ENCODE assay signal across 24 mouse cellular contexts in genomic region chr9:70910351-70910750, GRCm38 (mm10). TPM values are rescaled to one million over a fixed set of nuclear protein-coding genes. Genes with fewer than 3 reads are reported as not detected.
DNase-seq lines count a peak whose midpoint lies in the region; ATAC-seq and TF ChIP-seq lines count a peak whose summit lies in the region.
"Had no signal": no experiment of that assay in that cellular context is flagged by ENCODE, and none has a peak within 500 bp of the region (broad histone marks: within the 10 kb centered on the region; RNA-seq: fewer than 3 reads in every experiment).

No protein-coding gene starts in this region.

- no peak overlapping the region for H3K9ac ChIP-seq in heart, adult 2 months (ENCODE audit: low read depth, low read length)
- H3K9ac ChIP-seq in heart, embryonic 11.5 days (ENCODE audit: low read depth, low read length), result no peak overlapping the region
- H3K9ac ChIP-seq in liver, embryonic 13.5 days, result no peak overlapping the region
- H3K9ac ChIP-seq: forebrain, embryonic 13.5 days; heart, embryonic 15.5 days; hindbrain, embryonic 14.5 days; intestine, embryonic 15.5 days; limb, embryonic 12.5 days; lung, embryonic 14.5 days; neural tube, embryonic 12.5 days; stomach, embryonic 15.5 days had no signal

- intact Hi-C loops in heart, adult 2 months (cut with DNase I), result loop anchor here (5.0 to 10.0 kb wide), 2 partner anchors 68 to 136 kb away; no protein-coding TSS in a partner anchor

- no peak; the same call in 1 of the 2 replicates for TF ChIP-seq POLR2A in heart, adult 2 months (IDR thresholded peaks at IDR 0.05; ENCODE audit: insufficient read depth, low read depth, low read length)

- H3K4me1 ChIP-seq in heart, adult 2 months (ENCODE audit: control insufficient read depth, insufficient read depth, low read length), result peaks cover 4% of the 10 kb centered on the region
- H3K4me1 ChIP-seq in heart, embryonic 11.5 days (ENCODE audit: control insufficient read depth, insufficient read depth, low read length), result 0 out of 2 replicates have a peak, but pooled peaks cover 10% of the 10 kb centered on the region
- H3K4me1 ChIP-seq in liver, embryonic 13.5 days (replicated peaks), result peaks cover 40% of the 10 kb centered on the region
- H3K4me1 ChIP-seq: forebrain, embryonic 13.5 days; limb, embryonic 12.5 days; neural tube, embryonic 12.5 days had no signal

- no peaks in the 10 kb centered on the region for H3K9me3 ChIP-seq in heart, embryonic 11.5 days (replicated peaks; ENCODE audit: control insufficient read depth, low read length)
- H3K9me3 ChIP-seq in liver, embryonic 13.5 days (replicated peaks), result no peaks in the 10 kb centered on the region
- H3K9me3 ChIP-seq: forebrain, embryonic 13.5 days; heart, embryonic 15.5 days; intestine, embryonic 15.5 days; limb, embryonic 12.5 days; neural tube, embryonic 12.5 days; stomach, embryonic 15.5 days had no signal

- TF ChIP-seq EP300 in heart, adult 2 months (IDR thresholded peaks at IDR 0.05; ENCODE audit: insufficient read depth, low read depth, low read length), result no peak

- no peaks in the 10 kb centered on the region for H3K36me3 ChIP-seq in heart, adult 2 months (ENCODE audit: control insufficient read depth, insufficient read depth, low read length)
- H3K36me3 ChIP-seq in heart, embryonic 11.5 days (ENCODE audit: control insufficient read depth, insufficient read depth, low read length), result no peaks in the 10 kb centered on the region
- no peaks in the 10 kb centered on the region for H3K36me3 ChIP-seq in liver, embryonic 13.5 days
- H3K36me3 ChIP-seq: heart, embryonic 15.5 days; intestine, embryonic 15.5 days; limb, embryonic 12.5 days; neural tube, embryonic 12.5 days; stomach, embryonic 15.5 days had no signal

- WGBS in heart, adult 2 months, result 30% methylated on average over 6 of the region's 6 CpGs
- WGBS in heart, embryonic 11.5 days (ENCODE audit: insufficient replicate concordance), result 80% methylated on average over 6 of the region's 6 CpGs
- 75% methylated on average over 6 of the region's 6 CpGs for WGBS in liver, embryonic 13.5 days (ENCODE audit: insufficient replicate concordance)

- no peak for ATAC-seq in heart, embryonic 11.5 days (replicated peaks; ENCODE audit: insufficient number of reproducible peaks, low FRiP score, low TSS enrichment)
- no peak for ATAC-seq in liver, embryonic 13.5 days (ENCODE audit: low read depth)
- ATAC-seq: forebrain, embryonic 13.5 days; intestine, embryonic 15.5 days had no signal

- peak overlapping the region; percentile 62 for H3K27ac ChIP-seq in heart, adult 2 months
- no peak overlapping the region for H3K27ac ChIP-seq in heart, embryonic 11.5 days (ENCODE audit: low read depth, low read length)
- H3K27ac ChIP-seq in liver, embryonic 13.5 days, result peak overlapping the region; percentile 24; the same call in 1 of the 2 replicates
- H3K27ac ChIP-seq: forebrain, embryonic 13.5 days; heart, embryonic 15.5 days; hindbrain, embryonic 14.5 days; intestine, embryonic 15.5 days; left cerebral cortex, adult 2 months; limb, embryonic 12.5 days; macrophage; neural tube, embryonic 12.5 days; stomach, embryonic 15.5 days had no signal

- DNase-seq in adrenal gland, adult 2 months, result peak; percentile 25
- no peak for DNase-seq in adrenal gland, adult 8-10 months
- peak; percentile 41 to 54 for DNase-seq in heart, adult 2 months
- DNase-seq in liver, embryonic 13.5 days, result no peak
- DNase-seq in liver, result no peak
- peak; percentile 30 to 33 for DNase-seq in kidney, postnatal 36 days
- DNase-seq in frontal cortex, postnatal 25 days (ENCODE audit: low spot score in 2 of 2), result no peak
- DNase-seq: cerebellum, adult 11 months; cerebellum, postnatal 14 days; lung, embryonic 14.5 days; thymus, adult 2 months had no signal

- no peak overlapping the region for H3K4me3 ChIP-seq in heart, adult 2 months
- H3K4me3 ChIP-seq in heart, embryonic 11.5 days (ENCODE audit: low read depth, low read length), result no peak overlapping the region
- H3K4me3 ChIP-seq in liver, embryonic 13.5 days (replicated peaks), result no peak overlapping the region
- H3K4me3 ChIP-seq: forebrain, embryonic 13.5 days; heart, embryonic 15.5 days; intestine, embryonic 15.5 days; left cerebral cortex, adult 2 months; limb, embryonic 12.5 days; neural tube, embryonic 12.5 days; stomach, embryonic 15.5 days had no signal

- H3K27me3 ChIP-seq in heart, adult 2 months (ENCODE audit: control insufficient read depth, insufficient read depth, low read length), result no peaks in the 10 kb centered on the region
- no peaks in the 10 kb centered on the region for H3K27me3 ChIP-seq in heart, embryonic 11.5 days (ENCODE audit: control insufficient read depth, insufficient read depth, low read length)
- no peaks in the 10 kb centered on the region for H3K27me3 ChIP-seq in liver, embryonic 13.5 days
- H3K27me3 ChIP-seq: forebrain, embryonic 13.5 days; heart, embryonic 15.5 days; intestine, embryonic 15.5 days; limb, embryonic 12.5 days; neural tube, embryonic 12.5 days; stomach, embryonic 15.5 days had no signal

- H3K79me2 ChIP-seq in heart, adult 2 months (replicated peaks; ENCODE audit: control insufficient read depth, insufficient read depth, low read length), result no peaks in the 10 kb centered on the region

- no peak overlapping the region for H3K4me2 ChIP-seq in heart, embryonic 11.5 days
- H3K4me2 ChIP-seq in liver, embryonic 13.5 days, result no peak overlapping the region
- H3K4me2 ChIP-seq: forebrain, embryonic 13.5 days; heart, embryonic 15.5 days; hindbrain, embryonic 14.5 days; intestine, embryonic 15.5 days; limb, embryonic 12.5 days; lung, embryonic 14.5 days; midbrain, embryonic 11.5 days; neural tube, embryonic 12.5 days; stomach, embryonic 15.5 days had no signal

- TF ChIP-seq CTCF in heart, adult 2 months (IDR thresholded peaks at IDR 0.05), result 0 out of 2 replicates have a peak, but pooled peaks have one; percentile 5

RNA-seq across cellular contexts. Expression of gene Lipc, which starts 41.7 kb away (rescaled TPM):
- total RNA-seq in adrenal gland, adult 2 months (2021), result under 1 TPM in 1 of 2 experiments, not detected in 1; 0.69 TPM
- 0.12 TPM in 1 of 2 replicates, not detected in the other for polyA plus RNA-seq in adrenal gland, adult 2 months (2012; rRNA removed)
- total RNA-seq in adrenal gland, adult 8-10 months (2022), result under 1 TPM in 1 of 4 experiments, not detected in 3; 0.13 TPM
- total RNA-seq in heart, adult 2 months (2021), result under 1 TPM in 1 of 2 experiments, not detected in 1; 0.14 TPM
- polyA plus RNA-seq in heart, adult 2 months (2012; rRNA removed), result 0.25 and 0.35 TPM in 2 replicates
- polyA plus RNA-seq in heart, embryonic 11.5 days (2014; fragmentation: Nextera tagmentation; extraction: Ambion mirVana), result 0.21 and 0.56 TPM in 2 replicates
- polyA plus RNA-seq in liver, embryonic 13.5 days (2015; fragmentation: Nextera tagmentation; extraction: Ambion mirVana), result 19.7 and 24.6 TPM in 2 replicates
- total RNA-seq: gastrocnemius, adult 18-20 months; monocyte, adult 5-6 weeks had no signal
- polyA plus RNA-seq: forebrain, embryonic 13.5 days; limb, embryonic 12.5 days; midbrain, embryonic 11.5 days; neural tube, embryonic 12.5 days had no signal

Comparison
In these comparisons a context has a peak if more than half of its experiments do, and no peak if none do; other contexts are left out.
1. DNase-seq: peak in adrenal gland, adult 2 months (single experiment), heart, adult 2 months (2 of 2) and kidney, postnatal 36 days (2 of 2); none in adrenal gland, adult 8-10 months (single experiment), liver, embryonic 13.5 days (single experiment), liver (single experiment) and frontal cortex, postnatal 25 days (0 of 2).
2. RNA of gene Lipc, which starts 41.7 kb away (polyA plus RNA-seq): 19.7 to 24.6 TPM in liver, embryonic 13.5 days; 0.21 to 0.56 TPM in heart, embryonic 11.5 days, 0.25 to 0.35 TPM in heart, adult 2 months and 0.12 TPM in adrenal gland, adult 2 months; every median in the first group is over 10 times any median in the second.